Mouse (Mus musculus) left cerebral cortex, postnatal 36 days (tissue): ENCODE results near the gene D330020A13Rik. TPM values are rescaled to one million over a fixed set of nuclear protein-coding genes. Genes with fewer than 3 reads are reported as not detected.

ENCODE experiments used
- DNase-seq, 2 experiments: peaks; one replicate each; pipeline ENCODE4 v3.0.0; 2021 to 2022; ENCODE audit warnings: low spot score in 2 of 2, mixed read lengths in 1 of 2
- intact Hi-C: fragments of 180-260 bp; cut with DNase I; formaldehyde crosslinking; loops from one replicate; pipeline ENCODE4 v1.15.1; 2025
- total RNA-seq, 2 experiments: library from RNA; stranded (reverse); gene quantifications; 2 replicates each; pipeline ENCODE4 v1.2.3; 2021

The D330020A13Rik gene
- total RNA-seq, result not detected

DNA sequence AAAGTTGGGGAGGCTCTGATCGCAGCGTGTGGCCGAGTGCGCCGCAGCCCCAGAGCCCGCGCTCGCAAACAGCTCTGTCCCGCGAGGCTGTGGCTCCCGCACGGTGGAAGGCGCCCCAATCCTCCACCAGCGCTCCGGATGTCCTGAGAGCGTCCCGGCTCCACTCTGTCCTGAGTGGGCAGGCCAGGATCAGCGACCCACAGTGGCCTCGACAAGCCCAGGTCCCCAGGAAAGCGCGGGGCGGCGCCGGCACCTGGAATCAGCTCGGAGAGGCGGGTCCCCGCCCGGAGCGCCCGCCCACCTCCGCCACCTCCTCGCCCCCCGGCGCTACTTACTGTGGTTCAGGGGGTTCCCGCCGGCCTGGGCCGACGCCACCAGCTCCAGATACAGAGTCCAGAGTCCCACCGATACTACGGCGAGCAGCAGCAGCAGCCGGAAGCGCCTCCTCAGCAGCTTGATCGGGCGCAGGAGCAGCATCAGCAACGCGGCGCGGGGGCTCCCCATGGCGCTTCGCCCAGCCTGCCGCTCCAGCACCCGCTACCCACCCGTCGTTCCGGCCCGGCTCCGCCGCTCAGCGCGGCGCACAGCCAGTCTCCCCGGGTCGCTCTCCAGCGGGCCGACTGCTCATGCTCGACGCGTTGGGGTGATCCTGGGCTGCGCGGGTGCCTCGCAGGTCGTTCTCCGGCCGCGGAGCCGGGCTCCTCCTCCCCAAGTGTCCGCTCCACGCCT, at the start of gene D330020A13Rik, which contains the start of gene B4galnt3:
TSS of gene D330020A13Rik (plus strand) at position 309 of the 729 bp plus-strand sequence.
TSS of gene B4galnt3 (minus strand) at position 504 of the 729 bp plus-strand sequence.
- intact Hi-C loops, result no loop called here
- DNase-seq, result peak; percentile 62 to 72

DNA sequence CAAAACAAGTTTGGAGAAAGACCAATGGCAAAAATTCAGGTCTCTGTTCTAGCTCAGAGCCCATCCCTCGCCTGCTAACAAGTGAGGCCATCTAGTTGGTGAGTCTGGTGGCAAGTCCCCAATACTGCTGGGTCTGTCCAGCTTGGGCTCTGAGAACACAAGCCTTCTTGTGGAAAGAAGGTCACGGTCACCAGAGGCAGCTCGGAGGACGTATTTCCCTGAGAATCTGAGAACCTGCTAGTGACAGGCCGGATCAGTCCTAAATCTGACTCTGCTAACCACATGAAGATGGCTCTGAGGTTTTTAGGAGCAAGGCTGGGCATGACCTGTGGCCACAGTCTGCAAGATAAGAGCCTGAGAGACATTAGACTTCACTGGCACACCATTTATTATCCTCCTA, 47.5 kb upstream of the D330020A13Rik start:
- intact Hi-C loops, result no loop called here
- no peak for DNase-seq

DNA sequence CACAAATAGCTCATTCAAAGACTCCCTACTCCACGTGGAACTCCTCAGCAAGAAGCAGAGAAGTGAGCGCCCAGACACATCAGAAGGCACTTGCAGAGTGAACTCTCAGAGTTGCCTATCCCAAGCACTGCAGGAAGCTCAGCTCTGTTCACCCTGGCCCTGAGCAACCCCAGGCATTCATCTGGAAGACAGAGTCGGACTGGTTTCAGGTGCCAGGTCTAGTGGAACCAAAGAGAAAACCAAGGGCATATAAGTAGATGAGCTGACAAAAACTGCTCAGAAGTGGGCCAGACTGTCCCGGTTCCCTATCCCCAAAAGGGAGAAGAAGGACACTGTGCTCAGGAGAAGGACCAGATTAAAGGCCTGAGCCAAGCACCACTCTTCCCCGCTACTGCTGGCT, 44.3 kb upstream of the D330020A13Rik start:
- intact Hi-C loops, result no loop called here
- no peak for DNase-seq

DNA sequence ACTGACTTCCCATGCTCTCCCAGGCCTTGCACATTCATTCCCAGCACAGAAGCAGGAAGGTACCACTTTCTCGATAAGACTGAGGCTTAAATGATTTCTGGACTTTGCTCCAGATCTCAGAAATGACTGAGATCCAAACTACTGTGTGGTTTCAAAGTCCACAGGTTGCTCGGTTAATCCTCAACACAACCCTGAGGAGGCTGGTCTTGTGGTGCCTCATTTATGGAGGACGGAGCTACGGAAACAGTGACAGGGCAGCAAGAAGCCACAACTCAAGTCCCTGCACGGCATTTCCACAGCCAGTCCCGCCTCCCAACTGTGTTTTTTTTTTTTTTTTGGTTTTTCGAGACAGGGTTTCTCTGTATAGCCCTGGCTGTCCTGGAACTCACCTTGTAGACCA, 43.2 kb upstream of the D330020A13Rik start:
- DNase-seq, result no peak
- intact Hi-C loops, result no loop called here

DNA sequence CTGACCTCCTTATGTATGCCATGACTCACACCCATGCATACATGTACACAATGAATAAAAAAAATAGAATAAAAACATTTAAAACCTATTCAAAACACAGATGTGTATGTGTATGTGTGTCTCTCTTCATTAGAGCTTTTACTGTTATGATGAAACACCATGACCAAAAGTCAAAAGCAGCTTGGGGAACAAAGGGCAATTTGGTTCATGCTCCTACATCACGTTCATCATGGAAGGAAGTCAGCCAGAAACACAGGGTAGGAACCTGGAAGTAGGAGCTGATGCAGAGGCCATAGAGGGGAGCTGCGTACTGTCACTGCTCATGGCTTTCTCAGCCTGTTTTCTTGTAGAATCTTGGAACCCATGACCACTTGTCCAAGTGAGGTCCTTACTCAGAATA, 41.4 kb upstream of the D330020A13Rik start:
- no peak for DNase-seq
- intact Hi-C loops, result no loop called here

DNA sequence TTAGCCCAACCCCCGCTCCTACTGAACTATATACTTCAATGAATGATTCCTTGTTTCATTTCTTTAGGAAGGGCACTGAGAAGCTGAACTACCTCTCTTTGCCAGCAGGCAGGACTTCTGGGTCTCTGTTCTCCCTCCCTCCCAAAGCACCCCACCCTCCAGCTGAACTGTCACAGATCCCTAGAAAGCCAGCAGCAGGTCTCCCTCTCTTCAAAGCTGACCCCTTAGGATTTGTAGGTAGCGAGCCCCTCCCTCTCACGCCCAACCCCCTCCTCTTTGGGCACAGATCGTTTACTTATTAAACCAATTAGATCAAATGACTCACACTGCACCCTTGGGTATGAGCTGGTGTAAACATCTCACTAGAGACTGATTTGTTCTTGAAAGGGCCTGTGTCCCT, 39.5 kb upstream of the D330020A13Rik start:
- intact Hi-C loops, result no loop called here
- no peak for DNase-seq

DNA sequence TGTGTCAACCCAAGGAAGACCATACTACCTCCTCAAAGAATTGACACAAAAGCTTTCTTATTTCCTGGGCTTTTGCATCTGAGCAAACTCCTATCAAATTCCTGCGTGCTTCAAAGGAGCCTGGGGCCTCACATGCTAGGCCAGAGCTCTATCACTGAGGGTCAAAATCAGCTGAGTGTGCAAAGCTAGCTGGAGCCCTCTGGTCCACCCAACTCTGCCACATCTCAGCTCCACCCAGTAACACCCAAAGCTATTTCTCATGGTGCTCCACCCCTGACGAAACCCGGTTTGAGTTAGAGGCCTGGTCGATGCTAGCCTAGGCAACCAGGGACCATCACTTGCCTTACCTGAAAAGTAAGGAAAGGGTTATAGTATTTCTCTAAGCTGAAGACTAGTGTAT, 39.0 kb upstream of the D330020A13Rik start:
- DNase-seq, result no peak

DNA sequence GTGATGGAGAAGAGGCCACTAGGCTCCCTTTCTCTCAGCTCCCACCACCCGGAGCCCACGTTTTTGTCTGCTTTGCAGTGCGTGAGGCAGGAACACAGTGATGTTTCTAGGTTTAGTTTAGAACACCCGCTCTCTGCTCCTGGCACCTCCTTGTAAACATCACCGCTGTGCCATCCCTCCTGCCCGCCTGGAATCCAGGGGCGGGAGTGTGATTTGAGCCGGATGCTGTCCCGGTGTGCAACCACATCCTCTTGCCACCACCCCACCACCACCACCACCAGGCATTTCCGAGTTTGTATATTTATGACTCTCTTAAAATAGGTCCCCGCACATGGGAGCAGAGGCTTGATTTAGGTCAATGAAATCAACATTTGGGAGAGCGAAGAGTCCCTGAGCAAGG, 38.5 kb upstream of the D330020A13Rik start:
- intact Hi-C loops, result no loop called here
- DNase-seq, result peak; percentile 29 to 45

More for the DNA sequence above, 39.0 kb upstream of the D330020A13Rik start:
- intact Hi-C loops, result no loop called here

DNA sequence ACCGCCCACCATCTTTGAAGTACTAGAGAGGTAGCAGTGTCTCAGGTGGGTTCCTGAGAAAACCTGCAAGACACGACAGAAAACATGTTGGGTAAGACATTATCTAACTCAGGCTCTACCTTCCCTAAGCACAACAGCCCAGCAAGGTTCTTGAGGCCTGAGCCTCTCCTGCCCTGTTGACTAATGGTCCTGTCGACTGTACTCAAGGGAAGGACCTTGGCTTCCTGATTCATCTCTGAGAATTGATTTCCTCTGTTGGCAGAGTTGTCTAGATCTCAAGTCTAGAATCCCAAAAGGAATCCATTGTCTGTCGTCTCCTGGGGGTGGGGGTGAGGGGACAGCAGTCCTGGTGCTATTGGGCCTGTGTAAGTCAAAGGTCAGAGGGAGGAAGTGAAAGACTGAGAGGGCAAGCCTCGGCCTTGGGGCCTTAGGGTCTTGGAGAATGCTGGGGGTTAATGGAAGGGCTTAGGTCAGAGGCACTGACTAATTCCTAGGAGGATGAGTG, 37.7 kb upstream of the D330020A13Rik start:
- intact Hi-C loops, result no loop called here

DNA sequence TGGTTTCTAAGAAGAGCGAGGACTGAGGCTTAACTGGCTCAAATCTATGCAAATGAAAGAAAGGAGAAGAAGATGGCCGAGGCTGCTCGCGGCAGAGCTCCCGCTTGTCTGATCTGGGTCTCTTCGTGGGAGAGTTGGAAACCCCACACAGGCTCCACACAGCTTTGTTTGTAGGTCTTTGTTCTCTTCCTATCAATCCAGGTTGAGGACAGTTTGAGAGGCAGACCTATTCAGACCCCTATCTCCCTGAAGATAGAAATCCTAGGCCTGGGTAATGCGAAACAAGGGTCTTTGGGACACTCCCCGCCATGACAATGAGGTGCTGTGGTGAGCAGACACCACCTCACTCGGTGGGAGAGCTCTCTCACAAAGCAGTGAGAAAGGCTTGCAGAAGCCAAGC, 34.7 kb upstream of the D330020A13Rik start:
- no peak for DNase-seq
- intact Hi-C loops, result no loop called here

More for the DNA sequence above, 37.7 kb upstream of the D330020A13Rik start:
- DNase-seq, result no peak

DNA sequence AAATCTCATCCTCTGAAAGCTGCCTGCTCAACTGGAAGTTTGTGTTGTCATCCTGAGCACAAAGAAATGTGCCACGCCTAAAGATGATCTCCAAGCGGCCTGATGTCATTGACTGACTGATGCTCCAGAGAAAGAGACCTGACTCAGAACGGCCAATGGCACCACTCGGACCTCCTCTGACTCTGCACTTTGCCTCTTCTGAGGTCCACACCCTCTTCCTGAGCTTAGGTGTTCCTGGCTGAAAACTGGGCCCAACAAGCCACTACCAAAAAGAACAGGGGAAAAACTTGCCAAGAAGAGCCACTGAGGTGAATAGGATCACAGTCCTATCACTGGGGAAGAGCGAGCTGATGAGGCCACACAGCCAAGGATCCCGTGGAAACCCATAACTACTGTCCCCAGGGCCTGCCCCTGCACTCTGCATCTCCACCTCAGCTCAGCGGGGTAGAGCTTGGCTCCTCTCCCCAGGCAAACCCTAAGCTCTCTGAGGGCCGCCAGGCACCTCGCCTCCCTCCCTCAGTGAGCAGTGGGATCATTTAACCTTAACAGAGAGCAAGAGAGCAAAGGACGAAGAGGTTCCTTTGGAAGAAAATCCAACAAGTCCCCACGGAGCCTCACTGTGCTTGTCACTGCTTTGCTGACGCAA, 31.2 kb upstream of the D330020A13Rik start:
- intact Hi-C loops, result no loop called here
- no peak for DNase-seq

DNA sequence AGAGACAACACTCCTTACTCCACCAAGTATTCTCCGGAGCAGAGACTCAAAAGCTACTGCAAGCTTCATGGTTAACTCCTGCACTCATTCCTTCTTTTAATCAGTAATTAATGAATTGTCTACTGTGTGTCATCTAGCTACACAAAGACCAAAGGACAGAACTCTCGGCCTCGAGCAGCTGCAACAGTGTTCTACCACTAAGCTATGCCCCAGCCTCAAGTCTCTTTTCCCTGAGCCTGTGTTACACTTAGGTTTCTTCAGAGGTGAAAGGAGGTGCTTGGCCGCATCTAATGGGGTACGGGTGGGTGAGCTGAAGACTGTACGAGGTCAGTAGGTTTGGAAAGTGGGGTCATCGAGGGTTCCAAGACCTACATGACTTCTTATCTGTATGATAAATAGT, 30.6 kb upstream of the D330020A13Rik start:
- intact Hi-C loops, result no loop called here
- no peak for DNase-seq

DNA sequence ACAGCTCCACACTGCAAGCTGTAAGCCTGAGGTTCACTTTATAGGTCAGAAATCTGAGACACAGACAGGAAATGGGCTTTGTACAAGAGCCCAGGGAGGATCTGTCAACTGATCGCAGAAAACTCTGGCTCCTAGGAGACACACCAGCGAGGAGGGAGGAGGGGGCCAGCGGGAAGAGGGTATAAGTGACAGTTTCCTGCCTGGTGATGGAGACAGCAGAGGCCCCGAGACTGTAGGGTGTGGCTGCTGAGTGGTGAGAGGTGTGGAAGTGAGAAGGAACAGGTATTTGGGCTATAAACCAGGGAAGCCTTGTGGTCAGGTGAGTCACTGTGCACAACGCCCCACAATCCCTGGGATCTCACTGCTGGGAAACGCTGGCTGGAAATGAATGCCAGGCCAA, 30.0 kb upstream of the D330020A13Rik start:
- DNase-seq, result no peak
- intact Hi-C loops, result no loop called here

DNA sequence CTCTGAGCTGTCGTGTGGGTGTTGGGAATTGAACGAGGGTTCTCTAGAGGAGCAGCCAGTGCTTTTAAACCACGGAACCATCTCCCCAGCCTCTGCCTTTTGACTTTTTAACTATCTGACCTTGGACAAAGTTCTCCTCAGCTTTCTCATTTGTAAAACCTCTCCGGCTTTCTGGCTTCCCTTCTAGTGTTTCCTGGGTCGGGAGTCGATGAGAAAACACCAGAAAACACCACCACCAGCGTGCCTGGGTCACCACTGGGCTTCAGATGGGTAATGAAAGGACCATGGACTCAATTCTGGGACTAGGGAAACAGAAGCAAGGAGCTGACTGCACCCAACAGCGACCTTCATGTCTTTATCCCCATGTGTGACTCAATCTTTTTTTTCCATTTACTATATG, 20.0 kb upstream of the D330020A13Rik start:
- no peak for DNase-seq
- intact Hi-C loops, result no loop called here

DNA sequence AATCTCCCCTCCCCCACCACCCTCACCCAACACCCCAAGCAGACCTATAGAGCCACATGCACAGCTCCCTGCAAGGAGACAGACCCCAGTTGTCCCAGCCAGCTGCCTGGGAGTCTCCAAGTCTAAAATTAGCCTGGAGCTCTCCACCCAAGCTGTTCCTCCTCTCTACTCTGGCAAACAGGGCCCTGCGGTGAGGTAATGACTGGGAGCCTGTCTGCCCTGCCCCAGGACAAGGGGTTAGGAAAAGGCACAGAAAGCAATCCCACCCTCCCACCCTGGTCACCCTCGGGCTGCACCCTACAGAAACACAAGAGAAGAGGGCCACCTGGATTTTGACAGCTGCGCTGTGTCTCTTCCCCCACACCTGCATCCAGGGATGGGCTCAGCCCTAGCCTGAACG, 19.3 kb upstream of the D330020A13Rik start:
- intact Hi-C loops, result no loop called here
- no peak for DNase-seq

DNA sequence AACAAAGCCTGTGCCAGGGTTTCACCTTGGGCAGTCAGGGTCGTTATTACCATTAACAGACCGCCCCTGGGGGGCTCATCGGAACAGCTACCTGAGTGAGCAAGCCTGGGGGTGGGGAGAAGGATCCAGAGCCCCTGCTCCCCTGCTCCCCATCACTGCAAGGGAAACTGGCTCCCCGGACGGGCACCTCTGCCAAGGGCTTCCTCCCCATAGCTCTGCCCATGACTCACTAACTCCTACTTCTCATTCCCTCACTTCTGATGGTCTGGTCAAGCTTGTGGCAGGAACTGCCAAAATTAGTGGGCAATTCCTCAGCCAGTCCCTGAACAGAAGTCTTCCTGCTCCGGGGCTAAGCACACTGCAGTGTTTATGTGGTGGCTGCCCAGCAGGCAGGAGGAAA, 18.9 kb upstream of the D330020A13Rik start:
- no peak for DNase-seq
- intact Hi-C loops, result no loop called here

DNA sequence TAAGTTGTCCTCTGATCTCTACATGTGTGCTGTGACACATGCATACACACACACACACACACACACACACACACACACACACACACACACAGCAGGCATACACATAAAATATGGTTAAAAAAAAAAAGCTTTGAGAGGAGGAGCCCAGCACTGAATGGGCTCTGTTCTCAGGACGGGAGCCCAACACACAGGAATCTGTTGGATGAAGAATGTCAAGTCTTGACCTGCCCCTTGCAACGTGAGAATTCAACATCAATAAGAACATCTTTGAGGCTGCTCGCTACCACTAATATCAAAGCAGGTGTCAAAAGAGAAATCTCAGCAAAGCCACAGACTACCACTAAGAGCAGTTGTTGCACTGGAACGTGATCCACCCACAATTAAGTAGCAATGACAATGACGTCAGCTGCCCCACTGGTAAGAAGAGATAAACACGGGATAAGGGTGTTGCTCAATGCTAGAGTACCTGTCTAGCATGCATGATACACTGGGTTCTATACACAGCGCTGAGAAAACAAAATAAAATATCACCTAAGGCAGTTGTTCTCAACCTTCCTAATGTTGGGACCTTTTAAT, 17.2 kb upstream of the D330020A13Rik start:
- intact Hi-C loops, result no loop called here
- no peak for DNase-seq

DNA sequence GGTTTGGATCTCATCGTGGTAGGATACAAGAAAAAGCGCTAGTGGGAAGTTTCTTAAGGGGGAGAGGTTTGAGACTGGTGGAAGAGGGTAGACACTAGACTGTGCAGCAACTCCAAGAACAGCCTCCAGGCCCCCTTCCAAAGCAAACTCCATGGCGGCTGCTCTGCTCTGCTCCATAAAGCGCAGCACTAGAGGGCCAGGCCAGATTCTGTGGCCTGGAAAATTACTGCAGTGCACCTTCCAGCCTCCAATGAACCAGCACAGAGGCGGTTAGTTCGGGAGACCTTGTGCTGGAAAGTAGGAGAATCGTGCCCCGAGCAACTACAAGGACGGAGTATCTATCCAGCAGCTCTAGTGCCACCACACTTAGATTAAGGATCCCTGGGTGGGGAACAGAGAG, 6.9 kb upstream of the D330020A13Rik start:
- intact Hi-C loops, result no loop called here

DNA sequence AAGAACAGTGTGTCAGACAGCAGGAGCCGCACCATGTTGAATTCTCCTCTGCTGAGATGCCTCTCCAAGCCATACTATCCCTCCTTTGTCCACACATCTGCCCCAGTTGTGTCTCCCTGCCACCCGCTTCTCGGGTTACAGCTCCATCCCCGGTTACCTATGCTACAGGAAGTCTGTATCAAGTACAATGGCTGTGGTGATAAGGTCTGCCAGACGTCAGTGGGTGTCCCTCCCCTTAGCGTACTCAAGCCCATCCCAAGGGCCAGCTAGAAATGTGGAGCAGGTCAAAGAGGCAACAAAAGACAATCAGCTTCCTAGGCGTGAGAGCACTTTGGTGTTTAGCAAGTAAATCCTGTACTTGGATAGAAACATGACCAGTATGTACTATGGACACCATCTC, 5.6 kb upstream of the D330020A13Rik start:
- intact Hi-C loops, result no loop called here
- DNase-seq, result no peak

More for the DNA sequence above, 6.9 kb upstream of the D330020A13Rik start:
- DNase-seq, result no peak

DNA sequence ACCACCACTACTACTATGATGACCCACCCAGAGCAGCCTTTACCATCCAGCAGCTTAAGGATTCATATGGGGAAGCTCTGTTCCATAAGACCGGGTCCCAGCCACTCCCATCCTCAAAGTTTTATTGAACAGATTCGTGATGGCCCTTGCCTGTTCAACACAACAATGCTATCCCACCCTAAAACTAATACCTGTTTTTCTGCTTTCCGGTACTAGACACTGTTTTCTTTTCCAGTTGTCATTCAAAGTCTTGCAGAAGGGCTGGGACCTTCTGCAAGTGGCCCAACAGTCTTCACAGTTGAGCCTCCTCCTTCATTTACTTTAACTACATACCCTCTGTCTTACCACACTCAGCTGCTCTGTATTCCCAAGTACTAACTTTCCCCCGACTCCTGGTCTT, 4.7 kb upstream of the D330020A13Rik start:
- intact Hi-C loops, result no loop called here
- no peak for DNase-seq
